In the genomic region with DNA sequence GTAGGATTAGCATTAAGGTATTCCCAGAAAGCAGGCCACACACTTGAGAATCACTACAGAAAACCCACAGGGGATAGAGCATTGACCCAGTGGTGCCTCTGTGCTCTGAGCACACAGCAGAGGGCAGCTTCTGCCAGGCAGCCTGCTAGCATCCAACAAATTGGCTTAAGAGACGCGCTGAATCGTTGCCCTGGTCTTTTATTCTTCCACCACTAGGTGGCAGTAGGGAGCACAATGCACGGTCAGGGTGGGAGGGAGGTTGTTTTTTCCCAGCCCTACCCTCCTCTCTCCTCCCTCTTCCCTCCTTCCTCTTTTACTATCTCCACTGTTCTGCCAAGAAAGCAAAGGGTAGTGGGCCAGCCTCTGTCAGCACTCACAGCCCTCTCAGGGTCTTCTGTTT, we compare ENCODE assay signal across 8 mouse cellular contexts.
A peak's percentile ranks its signal among the peaks of the same experiment; 100 is the strongest.
DNase-seq lines count a peak whose midpoint lies in the region; ATAC-seq and TF ChIP-seq lines count a peak whose summit lies in the region.

No protein-coding gene starts in this region.

- H3K4me3 ChIP-seq in C2C12 (ENCODE audit: insufficient read depth, poor library complexity, severe bottlenecking) = no peak overlapping the region
- H3K4me3 ChIP-seq in heart, embryonic 12.5 days = no peak overlapping the region
- H3K4me3 ChIP-seq in kidney, embryonic 16.5 days (ENCODE audit: low read length) = no peak overlapping the region
- no peak overlapping the region for H3K4me3 ChIP-seq in liver, embryonic 13.5 days (replicated peaks)
- no peak overlapping the region for H3K4me3 ChIP-seq in neural tube, embryonic 12.5 days

- peaks cover 80% of the 10 kb centered on the region for H3K36me3 ChIP-seq in C2C12 (ENCODE audit: control insufficient read depth, insufficient read depth)
- H3K36me3 ChIP-seq in heart, embryonic 12.5 days = no peaks in the 10 kb centered on the region
- no peaks in the 10 kb centered on the region for H3K36me3 ChIP-seq in kidney, embryonic 16.5 days (ENCODE audit: insufficient read depth, low read length)
- no peaks in the 10 kb centered on the region for H3K36me3 ChIP-seq in liver, embryonic 13.5 days
- no peaks in the 10 kb centered on the region for H3K36me3 ChIP-seq in neural tube, embryonic 12.5 days

- no peak overlapping the region for H3ac ChIP-seq in C2C12 (ENCODE audit: control insufficient read depth, insufficient read length, low read depth)

- WGBS in heart, embryonic 12.5 days = 1% methylated on average over 4 of the region's 4 CpGs
- 4% methylated on average over 4 of the region's 4 CpGs for WGBS in kidney, embryonic 16.5 days
- WGBS in liver, embryonic 13.5 days (ENCODE audit: insufficient replicate concordance) = 0% methylated on average over 4 of the region's 4 CpGs
- 3% methylated on average over 4 of the region's 4 CpGs for WGBS in neural tube, embryonic 12.5 days

- peak; percentile 80 for DNase-seq in ZHBTc4 (ENCODE audit: low read depth, low spot score)
- peak; percentile 91 for DNase-seq in embryo, embryonic 10.5 days (ENCODE audit: low spot score)
- no peak for DNase-seq in liver, embryonic 13.5 days
- DNase-seq in thymus, postnatal 25 days = peak; percentile 52

- TF ChIP-seq CTCF in C2C12 (IDR thresholded peaks at IDR 0.05; ENCODE audit: control insufficient read depth, insufficient read depth, insufficient read length) = peak; percentile 79

- no peak overlapping the region for H3K27ac ChIP-seq in heart, embryonic 12.5 days (ENCODE audit: poor library complexity, severe bottlenecking)
- H3K27ac ChIP-seq in kidney, embryonic 16.5 days (ENCODE audit: low read length) = no peak overlapping the region
- no peak overlapping the region for H3K27ac ChIP-seq in liver, embryonic 13.5 days
- no peak overlapping the region for H3K27ac ChIP-seq in neural tube, embryonic 12.5 days

- peak; percentile 45; the same call in 1 of the 2 replicates for ATAC-seq in heart, embryonic 12.5 days (ENCODE audit: insufficient number of reproducible peaks, low FRiP score)
- ATAC-seq in kidney, embryonic 16.5 days (ENCODE audit: low FRiP score, low TSS enrichment) = peak; percentile 35; the same call in 1 of the 2 replicates
- ATAC-seq in liver, embryonic 13.5 days (ENCODE audit: low read depth) = 0 out of 2 replicates have a peak, but pooled peaks have one; percentile 27
- peak; percentile 72 for ATAC-seq in neural tube, embryonic 12.5 days (ENCODE audit: low FRiP score, low read depth)

- no peak overlapping the region for H3K9ac ChIP-seq in heart, embryonic 12.5 days
- H3K9ac ChIP-seq in kidney, embryonic 16.5 days (replicated peaks; ENCODE audit: low read length) = no peak overlapping the region
- H3K9ac ChIP-seq in liver, embryonic 13.5 days = no peak overlapping the region
- H3K9ac ChIP-seq in neural tube, embryonic 12.5 days = no peak overlapping the region

- H3K4me2 ChIP-seq in heart, embryonic 12.5 days = no peak overlapping the region; the same call in 1 of the 2 replicates
- no peak overlapping the region for H3K4me2 ChIP-seq in kidney, embryonic 16.5 days (replicated peaks; ENCODE audit: low read depth, low read length)
- H3K4me2 ChIP-seq in liver, embryonic 13.5 days = no peak overlapping the region
- H3K4me2 ChIP-seq in neural tube, embryonic 12.5 days (replicated peaks) = no peak overlapping the region

- H3K79me3 ChIP-seq in C2C12 (ENCODE audit: low read depth) = peaks cover 64% of the 10 kb centered on the region

- peaks cover 5% of the 10 kb centered on the region; the same call in 1 of the 2 replicates for H3K4me1 ChIP-seq in heart, embryonic 12.5 days (replicated peaks)
- peaks cover 11% of the 10 kb centered on the region for H3K4me1 ChIP-seq in kidney, embryonic 16.5 days (ENCODE audit: insufficient read depth, low read length)
- no peaks in the 10 kb centered on the region for H3K4me1 ChIP-seq in liver, embryonic 13.5 days (replicated peaks)
- no peaks in the 10 kb centered on the region for H3K4me1 ChIP-seq in neural tube, embryonic 12.5 days

- no peaks in the 10 kb centered on the region for H3K9me3 ChIP-seq in heart, embryonic 12.5 days (replicated peaks)
- no peaks in the 10 kb centered on the region for H3K9me3 ChIP-seq in kidney, embryonic 16.5 days (ENCODE audit: low read length)
- no peaks in the 10 kb centered on the region for H3K9me3 ChIP-seq in liver, embryonic 13.5 days (replicated peaks)
- no peaks in the 10 kb centered on the region for H3K9me3 ChIP-seq in neural tube, embryonic 12.5 days

- no peaks in the 10 kb centered on the region for H3K27me3 ChIP-seq in C2C12 (ENCODE audit: control insufficient read depth, insufficient read depth, insufficient read length)
- H3K27me3 ChIP-seq in heart, embryonic 12.5 days (replicated peaks) = peaks cover 32% of the 10 kb centered on the region
- H3K27me3 ChIP-seq in kidney, embryonic 16.5 days (ENCODE audit: insufficient read depth, low read length) = peaks cover 6% of the 10 kb centered on the region
- peaks cover 21% of the 10 kb centered on the region for H3K27me3 ChIP-seq in liver, embryonic 13.5 days
- H3K27me3 ChIP-seq in neural tube, embryonic 12.5 days (replicated peaks) = peaks cover 4% of the 10 kb centered on the region

- peaks cover 98% of the 10 kb centered on the region for H3K79me2 ChIP-seq in C2C12 (ENCODE audit: control insufficient read depth, insufficient read depth)

TF ChIP-seq in C2C12, 6 proteins besides CTCF, POLR2A, EP300 and RAD21:
- TF ChIP-seq CEBPB (IDR thresholded peaks at IDR 0.05; ENCODE audit: low read depth) = no peak
- TF ChIP-seq MYOG (IDR thresholded peaks at IDR 0.05; ENCODE audit: control insufficient read depth, extremely low read depth, insufficient read length) = no peak
- no peak for TF ChIP-seq FOSL1 (IDR thresholded peaks at IDR 0.05; ENCODE audit: insufficient read depth, low read length, poor library complexity, severe bottlenecking)
- no peak for TF ChIP-seq MAX (IDR thresholded peaks at IDR 0.05)
- no peak for TF ChIP-seq USF1 (IDR thresholded peaks at IDR 0.05; ENCODE audit: low read depth)
